Comparison of ENCODE assay signal across 10 mouse cellular contexts in genomic region chr14:20070629-20071028, GRCm38 (mm10).
DNase-seq lines count a peak whose midpoint lies in the region; ATAC-seq and TF ChIP-seq lines count a peak whose summit lies in the region.
"Had no signal": no experiment of that assay in that cellular context is flagged by ENCODE, and none has a peak within 500 bp of the region (broad histone marks: within the 10 kb centered on the region; RNA-seq: fewer than 3 reads in every experiment).

No protein-coding gene starts in this region.

- intact Hi-C loops in left cerebral cortex, postnatal 4 days (cut with DNase I) = loop anchor here (5.0 kb wide), 1 partner anchor 187 kb away; no protein-coding TSS in a partner anchor

- DNase-seq in cerebellum, postnatal 14 days = peak; percentile 49 to 59
- no peak for DNase-seq in cerebellum, adult 8-10 months
- DNase-seq in left cerebral cortex, postnatal 4 days = peak; percentile 41
- no peak for DNase-seq in left cerebral cortex, adult 9 months (ENCODE audit: low spot score in 2 of 2)
- peak; percentile 77 for DNase-seq in lung, embryonic 14.5 days
- no peak for DNase-seq in B cell, adult 2 months

- no peak overlapping the region for H3K4me2 ChIP-seq in lung, embryonic 14.5 days
- H3K4me2 ChIP-seq: lung, embryonic 15.5 days had no signal

- no peaks in the 10 kb centered on the region for H3K9me3 ChIP-seq in lung, embryonic 14.5 days (ENCODE audit: low read depth, low read length)
- H3K9me3 ChIP-seq: G1E; lung, embryonic 15.5 days had no signal

- ATAC-seq in lung, embryonic 14.5 days (ENCODE audit: insufficient read depth) = peak; percentile 71; the same call in 1 of the 2 replicates
- ATAC-seq in megakaryocyte, adult 5-6 weeks (ENCODE audit: poor library complexity, severe bottlenecking) = no peak

- H3K36me3 ChIP-seq in lung, embryonic 14.5 days (ENCODE audit: insufficient read depth) = no peaks in the 10 kb centered on the region
- H3K36me3 ChIP-seq: G1E; lung, embryonic 15.5 days had no signal

- H3K27ac ChIP-seq in cortical plate, adult 2 months (ENCODE audit: insufficient read depth, low read length) = no peak overlapping the region
- H3K27ac ChIP-seq in lung, embryonic 14.5 days (ENCODE audit: low read depth) = no peak overlapping the region
- H3K27ac ChIP-seq: lung, embryonic 15.5 days had no signal

- TF ChIP-seq CTCF in cortical plate, adult 2 months (IDR thresholded peaks at IDR 0.05; ENCODE audit: extremely low read depth, insufficient read depth, low read length) = peak; percentile 70
- TF ChIP-seq CTCF in lung, embryonic 14.5 days (IDR thresholded peaks at IDR 0.05; ENCODE audit: low read depth) = peak; percentile 70

- no peaks in the 10 kb centered on the region; the same call in 1 of the 2 replicates for H3K4me1 ChIP-seq in cortical plate, adult 2 months (ENCODE audit: control insufficient read depth, insufficient read depth, low read length)
- H3K4me1 ChIP-seq in lung, embryonic 14.5 days (ENCODE audit: insufficient read depth) = no peaks in the 10 kb centered on the region

- no peak for TF ChIP-seq POLR2A in cortical plate, adult 2 months (IDR thresholded peaks at IDR 0.05; ENCODE audit: extremely low read depth, insufficient read depth, low read length)

- no peaks in the 10 kb centered on the region for H3K27me3 ChIP-seq in lung, embryonic 14.5 days (ENCODE audit: insufficient read depth, low read length)
- H3K27me3 ChIP-seq: lung, embryonic 15.5 days had no signal

- no peak overlapping the region for H3K4me3 ChIP-seq in cortical plate, adult 2 months (ENCODE audit: insufficient read depth, low read length)
- H3K4me3 ChIP-seq in lung, embryonic 14.5 days (ENCODE audit: low read depth, low read length) = no peak overlapping the region
- H3K4me3 ChIP-seq: lung, embryonic 15.5 days had no signal

- no peak overlapping the region for H3K9ac ChIP-seq in lung, embryonic 14.5 days
- H3K9ac ChIP-seq: lung, embryonic 15.5 days had no signal

Comparison
In these comparisons a context has a peak if more than half of its experiments do, and no peak if none do; other contexts are left out.
1. DNase-seq: peak in cerebellum, postnatal 14 days (2 of 2), left cerebral cortex, postnatal 4 days (single experiment) and lung, embryonic 14.5 days (single experiment); none in cerebellum, adult 8-10 months (single experiment), left cerebral cortex, adult 9 months (0 of 2) and B cell, adult 2 months (0 of 2).